Mouse (Mus musculus): Measurements from ENCODE around the gene Gramd1c.

Gene Gramd1c

GRCm38 (mm10) chr16:44063025-44063894 lies at the start of gene Gramd1c:
TSS of gene Gramd1c (minus strand) at chr16:44063345.
- peak; percentile 81 for DNase-seq (ENCODE audit: low spot score)

GRCm38 (mm10) chr16:44109002-44109401 lies 45.9 kb upstream of the Gramd1c start:
- peak; percentile 67 for DNase-seq (ENCODE audit: low spot score)

- DNase-seq (ENCODE audit: low spot score), result no peak
Measured at GRCm38 (mm10) chr16:44105211-44105610, 42.1 kb upstream of the Gramd1c start.

GRCm38 (mm10) chr16:44103806-44104766 lies 40.9 kb upstream of the Gramd1c start:
- no peak for DNase-seq (ENCODE audit: low spot score)

GRCm38 (mm10) chr16:44102925-44103324 lies 39.8 kb upstream of the Gramd1c start:
- no peak for DNase-seq (ENCODE audit: low spot score)

- DNase-seq (ENCODE audit: low spot score), result no peak
Measured at GRCm38 (mm10) chr16:44101181-44101710, 38.1 kb upstream of the Gramd1c start.

- no peak for DNase-seq (ENCODE audit: low spot score)
Measured at GRCm38 (mm10) chr16:44099377-44099776, 36.2 kb upstream of the Gramd1c start.

- DNase-seq (ENCODE audit: low spot score), result no peak
Measured at GRCm38 (mm10) chr16:44087650-44088049, 24.5 kb upstream of the Gramd1c start.

- no peak for DNase-seq (ENCODE audit: low spot score)
Measured at GRCm38 (mm10) chr16:44061341-44061740, 1.8 kb downstream of the Gramd1c start.

- DNase-seq (ENCODE audit: low spot score), result no peak
Measured at GRCm38 (mm10) chr16:44060604-44061286, 2.4 kb downstream of the Gramd1c start.

GRCm38 (mm10) chr16:44058745-44059144 lies 4.4 kb downstream of the Gramd1c start:
- peak; percentile 48 for DNase-seq (ENCODE audit: low spot score)

GRCm38 (mm10) chr16:44055766-44056165 lies 7.4 kb downstream of the Gramd1c start:
- peak; percentile 55 for DNase-seq (ENCODE audit: low spot score)

- DNase-seq (ENCODE audit: low spot score), result no peak
Measured at GRCm38 (mm10) chr16:44053265-44053664, 9.9 kb downstream of the Gramd1c start.

GRCm38 (mm10) chr16:44052390-44052789 lies 10.8 kb downstream of the Gramd1c start:
- no peak for DNase-seq (ENCODE audit: low spot score)

- no peak for DNase-seq (ENCODE audit: low spot score)
Measured at GRCm38 (mm10) chr16:44050139-44050538, 13.0 kb downstream of the Gramd1c start.

GRCm38 (mm10) chr16:44039112-44039511 lies 24.0 kb downstream of the Gramd1c start:
- no peak for DNase-seq (ENCODE audit: low spot score)

GRCm38 (mm10) chr16:44035221-44035620 lies 27.9 kb downstream of the Gramd1c start:
- DNase-seq (ENCODE audit: low spot score), result no peak

- no peak for DNase-seq (ENCODE audit: low spot score)
Measured at GRCm38 (mm10) chr16:44033365-44033764, 29.8 kb downstream of the Gramd1c start.

- no peak for DNase-seq (ENCODE audit: low spot score)
Measured at GRCm38 (mm10) chr16:44029273-44029672, 33.9 kb downstream of the Gramd1c start.

GRCm38 (mm10) chr16:44026822-44027221 lies 36.3 kb downstream of the Gramd1c start:
- no peak for DNase-seq (ENCODE audit: low spot score)

- DNase-seq (ENCODE audit: low spot score), result no peak
Measured at GRCm38 (mm10) chr16:44026210-44026609, 36.9 kb downstream of the Gramd1c start.

Measured in MN1 (cell line).